Mouse (Mus musculus): ENCODE data around the gene Ddias.

DNA sequence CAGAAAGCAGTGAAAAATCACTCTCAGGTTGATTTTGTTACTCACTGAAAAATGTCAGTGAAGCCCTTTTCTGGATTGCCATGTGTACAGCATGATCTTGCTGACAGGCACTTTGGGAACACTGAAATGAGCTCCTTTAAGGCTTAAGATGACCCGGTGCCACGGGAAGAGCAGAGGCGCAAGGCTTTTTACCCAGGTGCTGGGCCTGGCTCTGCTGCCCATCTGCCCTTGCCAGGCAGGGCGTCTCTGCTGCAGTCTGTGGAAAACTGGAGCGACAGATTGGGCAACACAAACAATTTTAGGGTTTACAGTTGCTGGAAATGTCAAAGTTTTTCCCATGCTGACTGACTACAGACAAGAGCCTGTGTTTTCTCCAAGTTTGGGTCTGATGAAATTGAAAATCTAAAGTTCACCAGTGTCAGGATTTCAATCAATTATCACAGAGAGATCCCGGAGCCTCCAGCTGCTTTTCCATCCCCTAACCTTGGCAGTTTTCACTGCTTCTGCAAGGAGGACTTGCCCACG is 53.0 kb downstream of the Ddias start:
- TF ChIP-seq CTCF (IDR thresholded peaks at IDR 0.05; ENCODE audit: low read depth, low read length) (no peak), POLR2A (IDR thresholded peaks at IDR 0.05; ENCODE audit: extremely low read depth, insufficient read depth, low read length) (no peak)
